Mouse (Mus musculus) lung, postnatal 10 days (tissue): ENCODE results near the gene Tusc2.

Experiments
- DNase-seq: peaks from one replicate; pipeline ENCODE4 v3.0.0; 2021

Tusc2 gene

GRCm38 (mm10) chr9:107590058-107590772 is 27.2 kb downstream of the Tusc2 start:
- peak; percentile 81 for DNase-seq

- no peak for DNase-seq
Observed at GRCm38 (mm10) chr9:107590773-107591060, 27.7 kb downstream of the Tusc2 start.

GRCm38 (mm10) chr9:107593101-107593976 is 30.3 kb downstream of the Tusc2 start:
- no peak for DNase-seq

GRCm38 (mm10) chr9:107594281-107595062 is 31.4 kb downstream of the Tusc2 start:
- DNase-seq, result no peak

GRCm38 (mm10) chr9:107596619-107597569 is 33.8 kb downstream of the Tusc2 start:
- peak; percentile 47 for DNase-seq

GRCm38 (mm10) chr9:107598385-107598784 is 35.3 kb downstream of the Tusc2 start:
- DNase-seq, result no peak

- DNase-seq, result no peak
Observed at GRCm38 (mm10) chr9:107599433-107599832, 36.4 kb downstream of the Tusc2 start.

- no peak for DNase-seq
Observed at GRCm38 (mm10) chr9:107599842-107600241, 36.8 kb downstream of the Tusc2 start.

- peak; percentile 50 for DNase-seq
Observed at GRCm38 (mm10) chr9:107600745-107601144, 37.7 kb downstream of the Tusc2 start.

GRCm38 (mm10) chr9:107601275-107601674 is 38.2 kb downstream of the Tusc2 start:
- no peak for DNase-seq

- DNase-seq, result peak; percentile 96
Observed at GRCm38 (mm10) chr9:107602068-107602648, 39.1 kb downstream of the Tusc2 start.

GRCm38 (mm10) chr9:107603251-107603650 is 40.2 kb downstream of the Tusc2 start:
- DNase-seq, result no peak

GRCm38 (mm10) chr9:107605041-107605661 is 42.1 kb downstream of the Tusc2 start:
- peak; percentile 81 for DNase-seq

- DNase-seq, result peak; percentile 55
Observed at GRCm38 (mm10) chr9:107606591-107606990, 43.5 kb downstream of the Tusc2 start.

GRCm38 (mm10) chr9:107607036-107607435 is 44.0 kb downstream of the Tusc2 start:
- no peak for DNase-seq

GRCm38 (mm10) chr9:107607653-107608245 is 44.7 kb downstream of the Tusc2 start:
- no peak for DNase-seq

GRCm38 (mm10) chr9:107608741-107609432 is 45.8 kb downstream of the Tusc2 start, which contains the start of gene Sema3b:
TSS of gene Sema3b (minus strand) at chr9:107609229.
- peak; percentile 67 for DNase-seq

GRCm38 (mm10) chr9:107609433-107609830 is 46.4 kb downstream of the Tusc2 start:
- DNase-seq, result no peak

- DNase-seq, result no peak
Observed at GRCm38 (mm10) chr9:107611456-107612190, 48.6 kb downstream of the Tusc2 start.
